Mouse (Mus musculus) embryonic facial prominence, embryonic 10.5 days (tissue): Measurements from ENCODE around the gene Nifk. TPM values are rescaled to one million over a fixed set of nuclear protein-coding genes. Genes with fewer than 3 reads are reported as not detected.

ENCODE experiments used
- DNase-seq: peaks from one replicate; pipeline ENCODE4 v3.0.0-alpha.2; 2017; ENCODE audit warnings: low spot score
- H3K27ac ChIP-seq: fragments of 300-500 bp; sonication (generic); replicated peaks from 2 replicates; pipeline ENCODE4 v1.5.1; 2016; ENCODE audit warnings: mild to moderate bottlenecking
- H3K27me3 ChIP-seq: fragments of 300-500 bp; sonication (generic); replicated peaks from 2 replicates; pipeline ENCODE4 v1.6.1; 2016; ENCODE audit warnings: low read depth, mild to moderate bottlenecking; ENCODE audit not compliant: poor library complexity, severe bottlenecking
- H3K36me3 ChIP-seq: fragments of 300-500 bp; sonication (generic); replicated peaks from 2 replicates; pipeline ENCODE4 v1.6.1; 2016; ENCODE audit warnings: mild to moderate bottlenecking, moderate library complexity
- H3K4me1 ChIP-seq: fragments of 300-500 bp; sonication (generic); 2 replicates; pipeline ENCODE4 v1.6.1; 2016
- H3K4me3 ChIP-seq: fragments of 300-500 bp; sonication (generic); 2 replicates; pipeline ENCODE4 v1.5.1; 2016; ENCODE audit warnings: mild to moderate bottlenecking, moderate library complexity
- H3K9me3 ChIP-seq: fragments of 300-500 bp; sonication (generic); 2 replicates; pipeline ENCODE4 v1.6.1; 2016; ENCODE audit warnings: mild to moderate bottlenecking
- WGBS: fragments of 180-500 bp; shearing (Covaris S2); methylation state at CpG from one replicate; pipeline ENCODE4 v1.1.7; 2016; 5-methylcytosine and 5-hydroxymethylcytosine counted together
- polyA plus RNA-seq: library from polyadenylated mRNA; unstranded; fragments of >200 nt; fragmentation: Nextera tagmentation; extraction: Ambion mirVana; gene quantifications from 2 replicates; pipeline ENCODE4 v1.2.1, GENCODE M21; 2016

Nifk gene
- polyA plus RNA-seq, 1 experiment from 2014 or later: 109 TPM

DNA sequence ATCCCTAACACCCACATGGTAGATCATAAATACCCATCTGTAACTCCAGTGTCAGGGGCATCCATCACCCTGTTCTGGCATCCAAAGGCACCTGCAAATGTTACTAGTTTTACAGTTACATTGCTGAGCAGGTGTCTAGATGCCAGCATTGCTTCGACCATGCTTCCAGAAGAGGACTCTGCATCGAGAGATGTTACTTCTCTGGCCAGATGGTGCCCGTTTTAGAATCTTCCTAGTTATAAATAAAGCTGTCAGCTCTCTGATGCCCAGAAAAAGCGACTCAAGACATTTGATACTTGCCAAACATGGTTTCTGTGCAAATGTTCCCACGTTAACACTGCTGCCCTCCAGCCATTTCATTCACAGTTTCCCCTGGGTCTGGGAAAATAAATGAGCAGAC lies 16.3 kb downstream of the Nifk start:
- 75% methylated on average over 5 of the region's 5 CpGs for WGBS
- Histone ChIP-seq H3K36me3 (peaks cover 35% of the 10 kb centered on the region), H3K9me3 (no peaks in the 10 kb centered on the region), H3K27ac (no peak overlapping the region), H3K4me3 (no peak overlapping the region), H3K4me1 (no peaks in the 10 kb centered on the region), H3K27me3 (no peaks in the 10 kb centered on the region)
- no peak for DNase-seq

DNA sequence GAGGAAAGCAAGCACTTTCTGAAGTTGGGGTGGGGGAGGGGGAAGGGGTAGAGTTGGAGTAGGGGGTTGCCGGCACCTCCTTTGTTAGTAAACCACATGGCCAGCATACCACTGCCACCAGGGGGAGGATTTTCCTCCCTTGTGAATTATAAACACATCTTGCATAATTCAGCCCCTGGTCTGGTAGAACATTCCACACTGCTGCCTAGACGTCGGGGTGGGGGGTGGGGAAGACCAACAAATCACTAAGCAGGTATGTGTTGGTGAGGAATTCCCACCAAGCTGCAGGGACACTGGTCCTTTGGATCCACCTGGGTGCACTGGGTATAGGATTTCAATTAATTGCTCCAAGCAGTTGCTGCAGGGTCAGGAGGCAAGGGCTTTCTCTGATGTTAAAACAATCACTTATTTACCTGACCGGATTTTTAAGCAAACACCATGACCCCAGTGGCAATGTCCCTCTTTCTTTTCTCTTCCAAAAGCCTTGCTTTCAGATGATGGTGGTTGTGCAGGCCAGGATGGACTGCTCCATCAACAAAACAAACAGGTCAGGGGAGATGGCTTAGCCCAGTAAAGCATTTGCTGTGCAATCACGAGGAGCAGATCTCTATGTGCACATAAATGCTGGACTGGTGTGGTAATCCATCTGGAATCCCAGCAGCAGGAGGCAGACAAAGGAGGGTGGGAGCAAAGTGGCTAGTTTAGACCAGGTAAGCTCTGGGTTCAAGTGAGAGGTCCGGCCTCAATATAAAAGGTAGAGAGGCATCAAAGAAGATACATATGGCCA lies 22.2 kb downstream of the Nifk start:
- Histone ChIP-seq H3K36me3 (no peaks in the 10 kb centered on the region), H3K4me3 (no peak overlapping the region), H3K4me1 (peaks cover 11% of the 10 kb centered on the region), H3K9me3 (no peaks in the 10 kb centered on the region), H3K27me3 (no peaks in the 10 kb centered on the region), H3K27ac (peak overlapping the region; percentile 62)
- DNase-seq: peak; percentile 54
- 28% methylated on average over 6 of the region's 6 CpGs for WGBS

DNA sequence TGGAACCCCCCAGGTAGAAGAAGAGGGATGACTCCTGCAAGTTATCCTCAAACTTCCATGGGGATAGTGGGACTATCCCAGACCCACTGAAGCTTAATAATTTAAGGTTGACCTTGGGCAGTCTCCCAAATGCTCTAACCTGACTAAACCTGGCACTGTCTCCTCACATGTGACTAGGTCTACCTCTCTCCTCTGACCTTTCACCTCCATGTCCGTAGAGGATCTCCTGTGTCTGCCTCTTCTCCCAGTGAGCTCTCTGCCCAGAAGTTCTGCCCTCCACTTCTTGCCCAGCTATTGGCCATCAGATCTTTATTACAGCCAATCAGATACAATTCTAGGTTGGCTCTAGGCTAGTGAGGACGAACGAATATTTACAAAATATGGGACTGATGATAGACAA lies 28.3 kb downstream of the Nifk start:
- H3K27ac ChIP-seq: no peak overlapping the region
- 86% methylated on average over 3 of the region's 3 CpGs for WGBS
- no peaks in the 10 kb centered on the region for H3K9me3 ChIP-seq
- no peaks in the 10 kb centered on the region for H3K4me1 ChIP-seq
- DNase-seq: no peak
- H3K4me3 ChIP-seq: no peak overlapping the region
- no peaks in the 10 kb centered on the region for H3K36me3 ChIP-seq
- no peaks in the 10 kb centered on the region for H3K27me3 ChIP-seq

DNA sequence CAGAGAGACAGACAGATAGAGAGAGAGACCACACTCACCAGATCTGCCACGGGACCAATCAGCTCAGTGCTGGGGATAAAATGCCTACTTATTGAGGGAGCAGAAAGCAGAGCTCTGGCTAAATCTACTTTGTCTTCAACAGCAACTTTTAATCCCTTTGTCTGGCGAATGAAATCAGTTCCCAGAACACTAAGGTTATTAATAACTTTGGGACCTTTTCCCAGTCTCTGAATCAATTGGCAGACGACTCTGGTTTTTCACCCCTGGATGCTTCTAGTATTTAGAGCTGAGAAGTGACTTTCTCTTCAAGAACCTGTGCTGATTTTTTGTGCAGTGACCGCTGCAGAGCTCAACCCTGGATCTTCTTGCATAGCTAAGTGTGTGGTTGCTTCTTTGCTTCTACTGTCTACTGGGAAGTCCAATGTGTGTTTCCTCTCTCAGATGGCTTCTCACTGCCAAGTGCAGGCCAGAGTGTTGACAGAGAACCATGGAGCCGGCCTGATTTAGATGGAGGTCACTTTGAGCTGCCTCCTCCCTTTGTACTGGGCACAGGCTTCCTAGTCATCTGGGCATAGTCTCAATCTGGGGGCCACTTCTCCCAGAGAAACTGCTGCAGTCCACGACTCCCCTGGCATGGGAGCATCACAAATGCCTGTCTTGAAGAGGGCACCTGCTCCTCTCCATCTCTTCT lies 37.6 kb downstream of the Nifk start:
- WGBS: 72% methylated on average over 6 of the region's 6 CpGs
- H3K9me3 ChIP-seq: no peaks in the 10 kb centered on the region
- H3K4me3 ChIP-seq: no peak overlapping the region
- H3K27me3 ChIP-seq: no peaks in the 10 kb centered on the region
- DNase-seq: no peak
- no peaks in the 10 kb centered on the region for H3K36me3 ChIP-seq
- no peak overlapping the region for H3K27ac ChIP-seq
- H3K4me1 ChIP-seq: no peaks in the 10 kb centered on the region

DNA sequence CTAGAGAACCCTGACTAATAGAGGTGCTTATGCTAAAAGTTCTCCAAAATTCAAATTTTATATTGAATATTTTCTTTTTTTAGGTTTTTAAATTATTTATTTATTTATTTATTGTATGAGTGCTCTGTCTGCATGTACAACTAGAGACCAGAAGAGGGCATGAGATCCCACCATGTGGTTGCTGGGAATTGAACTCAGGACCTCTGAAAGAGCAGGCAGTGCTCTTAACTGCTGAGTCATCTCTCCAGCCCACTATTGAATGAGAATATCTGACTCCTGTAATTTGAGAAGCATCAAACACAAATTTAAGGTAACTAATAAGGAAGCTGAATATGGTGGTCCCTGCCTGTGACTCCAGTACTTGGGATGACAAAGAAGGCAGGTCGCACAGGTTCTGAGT lies 46.3 kb downstream of the Nifk start:
- H3K36me3 ChIP-seq: no peaks in the 10 kb centered on the region
- H3K27me3 ChIP-seq: no peaks in the 10 kb centered on the region
- DNase-seq: no peak
- no peak overlapping the region for H3K27ac ChIP-seq
- no peaks in the 10 kb centered on the region for H3K9me3 ChIP-seq
- WGBS: 92% methylated on average over 1 of the region's 1 CpGs
- no peak overlapping the region for H3K4me3 ChIP-seq
- no peaks in the 10 kb centered on the region for H3K4me1 ChIP-seq

DNA sequence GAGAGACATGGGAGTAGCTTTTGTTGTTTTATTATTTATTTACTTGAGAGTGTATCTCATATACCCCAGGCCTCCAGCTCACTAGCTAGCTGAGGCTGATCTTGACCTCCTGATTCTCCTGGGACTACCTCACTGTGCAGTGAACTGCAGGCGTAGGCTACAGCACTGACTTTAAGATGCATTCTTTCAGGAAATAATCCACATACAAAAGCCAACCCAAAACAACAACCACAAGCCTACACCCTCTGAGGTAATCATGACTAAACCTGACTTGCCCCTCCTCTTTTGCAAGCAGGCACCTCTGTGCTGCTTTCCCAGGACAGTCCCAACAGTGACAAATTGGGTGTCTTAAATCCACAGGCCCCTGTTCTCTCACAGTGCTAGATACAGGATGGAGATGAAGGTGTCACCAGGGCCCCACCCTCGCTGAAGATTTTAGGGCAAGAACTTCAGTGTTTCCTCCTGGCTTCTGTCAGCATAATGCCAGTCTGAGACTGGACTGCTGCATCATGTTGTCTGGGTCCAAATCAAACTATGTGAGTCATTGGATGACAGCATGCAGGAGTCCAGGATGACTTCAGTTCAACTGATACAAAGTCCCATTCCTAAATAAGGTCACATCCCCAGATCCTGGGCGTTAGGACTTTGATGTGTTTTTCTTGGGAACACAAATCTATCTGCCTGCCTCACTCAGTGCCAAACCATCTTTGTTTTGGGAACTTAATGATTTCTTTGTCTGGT lies 47.3 kb downstream of the Nifk start:
- 76% methylated on average over 3 of the region's 3 CpGs for WGBS
- Histone ChIP-seq H3K27me3 (no peaks in the 10 kb centered on the region), H3K27ac (no peak overlapping the region), H3K9me3 (no peaks in the 10 kb centered on the region), H3K4me1 (no peaks in the 10 kb centered on the region), H3K36me3 (no peaks in the 10 kb centered on the region), H3K4me3 (no peak overlapping the region)
- no peak for DNase-seq

DNA sequence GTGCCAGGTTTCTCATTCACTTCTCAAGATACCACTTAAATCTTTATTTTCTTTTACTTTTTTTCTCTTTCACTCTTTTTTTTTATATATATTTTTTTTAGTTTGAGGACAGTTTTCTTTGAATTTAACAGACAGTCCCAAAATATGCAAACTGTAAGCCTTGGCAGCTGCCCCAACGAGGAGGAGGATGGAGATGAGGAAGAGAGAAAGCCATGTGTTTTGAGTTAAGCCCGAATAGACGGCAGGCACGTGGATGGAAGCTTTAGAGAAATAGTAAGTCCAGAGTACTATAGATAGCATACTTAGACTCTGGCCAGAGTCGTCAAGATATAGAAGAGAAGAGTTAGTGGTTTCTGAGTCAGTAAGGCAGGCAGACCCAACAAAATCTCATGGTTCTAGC lies 56.1 kb downstream of the Nifk start:
- no peaks in the 10 kb centered on the region for H3K4me1 ChIP-seq

DNA sequence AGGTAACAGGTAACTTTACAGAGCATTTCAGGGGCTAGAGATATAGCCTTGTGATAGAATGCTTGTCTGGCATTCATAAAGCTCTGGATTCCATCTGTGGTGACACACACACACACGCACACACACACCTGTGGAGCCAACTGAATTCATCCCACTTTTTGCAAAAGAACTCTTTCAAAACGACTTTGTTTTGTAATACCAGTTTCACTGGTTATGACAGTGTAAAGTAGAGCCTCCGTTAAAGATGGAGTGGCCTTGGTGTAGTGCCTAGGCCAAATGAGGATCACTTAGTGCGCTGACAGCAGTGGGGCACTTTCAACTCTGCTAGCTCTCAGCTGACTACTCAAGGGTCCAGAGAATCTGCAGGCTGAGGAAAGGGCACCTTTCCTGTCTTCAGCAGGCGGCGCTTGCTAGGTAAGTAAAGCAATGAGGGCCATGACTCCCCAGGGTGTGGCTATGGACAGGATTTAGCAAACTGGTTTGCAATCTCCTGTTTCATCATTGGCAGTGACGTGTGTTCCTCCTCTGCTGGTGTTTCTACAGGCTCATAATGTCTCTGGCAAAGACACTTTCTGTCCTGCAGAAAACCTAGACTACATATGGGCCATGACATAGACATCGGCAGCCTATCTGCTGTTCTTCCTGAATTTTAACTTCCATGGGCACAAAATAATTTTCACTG lies 58.6 kb downstream of the Nifk start:
- no peak overlapping the region for H3K27ac ChIP-seq
- DNase-seq: no peak

More for the DNA sequence above, 56.1 kb downstream of the Nifk start:
- no peak for DNase-seq
- Histone ChIP-seq H3K27me3 (no peaks in the 10 kb centered on the region), H3K9me3 (no peaks in the 10 kb centered on the region), H3K27ac (no peak overlapping the region), H3K4me3 (no peak overlapping the region), H3K36me3 (no peaks in the 10 kb centered on the region)
- WGBS: 47% methylated on average over 5 of the region's 5 CpGs

More for the DNA sequence above, 58.6 kb downstream of the Nifk start:
- 76% methylated on average over 8 of the region's 8 CpGs for WGBS
- Histone ChIP-seq H3K36me3 (no peaks in the 10 kb centered on the region), H3K9me3 (no peaks in the 10 kb centered on the region), H3K27me3 (no peaks in the 10 kb centered on the region), H3K4me1 (no peaks in the 10 kb centered on the region), H3K4me3 (no peak overlapping the region)

Other genes starting within 250 kb of the Nifk start
- 0.13 and 0.25 TPM in 2 replicates for gene Gm29106, start 145.3 kb upstream of the Nifk start, polyA plus RNA-seq
- gene Tsn, start 10.1 kb upstream of the Nifk start, polyA plus RNA-seq: 369 and 400 TPM in 2 replicates
- gene Clasp1, start 67.2 kb downstream of the Nifk start, polyA plus RNA-seq: 94.7 and 95.3 TPM in 2 replicates